Mouse (Mus musculus): Measurements from ENCODE around the gene Gm42674. TPM values are rescaled to one million over a fixed set of nuclear protein-coding genes. Genes with fewer than 3 reads are reported as not detected.
A peak's percentile ranks its signal among the peaks of the same experiment; 100 is the strongest.

Gene Gm42674
- polyA plus RNA-seq, 1 experiment from 2014 or later: not detected

DNA sequence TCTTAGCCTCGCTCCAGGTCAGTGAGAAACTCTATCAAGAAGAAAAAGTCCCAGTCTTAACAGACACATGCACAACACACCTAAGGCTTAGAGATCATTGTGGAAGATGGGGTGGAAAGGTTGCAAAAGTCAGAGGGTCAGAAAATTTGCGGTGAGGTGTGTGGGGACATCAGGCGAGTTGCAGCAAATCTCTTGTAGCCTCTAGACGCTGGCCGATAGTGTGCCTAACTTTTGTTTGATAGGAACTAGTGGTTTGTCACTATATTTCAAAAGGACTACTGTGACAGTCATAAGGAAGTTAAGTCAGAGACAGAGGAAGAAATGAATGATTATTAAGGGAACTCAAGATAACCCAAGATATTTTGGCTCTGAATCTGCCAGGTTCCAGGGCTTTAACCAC, 25.7 kb downstream of the Gm42674 start:
- H3K4me1 ChIP-seq: peaks cover 15% of the 10 kb centered on the region
- peak overlapping the region; percentile 87 for H3K27ac ChIP-seq
- no peaks in the 10 kb centered on the region for H3K9me3 ChIP-seq
- H3K36me3 ChIP-seq: no peaks in the 10 kb centered on the region
- no peak overlapping the region for H3K4me3 ChIP-seq (replicated peaks)
- H3K27me3 ChIP-seq (replicated peaks): no peaks in the 10 kb centered on the region
- no peak for ATAC-seq (ENCODE audit: insufficient read depth, low FRiP score, low read depth)
- H3K9ac ChIP-seq: no peak overlapping the region
- H3K4me2 ChIP-seq: no peak overlapping the region
- 86% methylated on average over 5 of the region's 5 CpGs for WGBS

DNA sequence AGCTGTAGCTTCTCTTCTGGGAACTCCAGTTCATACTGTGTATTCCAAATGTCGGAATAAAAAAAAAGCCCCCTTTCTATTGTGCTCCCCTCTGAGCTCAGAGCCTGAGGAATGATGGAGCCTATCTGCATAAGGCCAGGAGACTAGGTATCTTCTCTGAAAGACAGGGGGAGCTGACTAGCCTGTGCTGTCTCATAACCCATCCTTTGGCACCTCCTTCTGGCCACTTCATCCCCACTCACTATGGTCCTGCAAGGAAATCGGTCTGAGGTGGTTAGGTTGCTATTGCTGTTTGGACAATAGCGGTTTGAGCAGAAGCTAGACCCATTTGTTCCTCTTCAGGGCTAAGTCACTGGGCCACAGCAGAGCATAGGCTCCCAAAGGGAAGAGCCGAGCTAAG, 26.1 kb downstream of the Gm42674 start:
- peaks cover 15% of the 10 kb centered on the region for H3K4me1 ChIP-seq
- H3K4me2 ChIP-seq: no peak overlapping the region
- peak; percentile 41; the same call in 1 of the 2 replicates for ATAC-seq (ENCODE audit: insufficient read depth, low FRiP score, low read depth)
- no peaks in the 10 kb centered on the region for H3K9me3 ChIP-seq
- WGBS: 57% methylated on average over 4 of the region's 4 CpGs
- peak overlapping the region; percentile 87; the same call in 1 of the 2 replicates for H3K27ac ChIP-seq
- H3K27me3 ChIP-seq (replicated peaks): no peaks in the 10 kb centered on the region
- no peak overlapping the region for H3K9ac ChIP-seq
- H3K36me3 ChIP-seq: no peaks in the 10 kb centered on the region
- no peak overlapping the region for H3K4me3 ChIP-seq (replicated peaks)

DNA sequence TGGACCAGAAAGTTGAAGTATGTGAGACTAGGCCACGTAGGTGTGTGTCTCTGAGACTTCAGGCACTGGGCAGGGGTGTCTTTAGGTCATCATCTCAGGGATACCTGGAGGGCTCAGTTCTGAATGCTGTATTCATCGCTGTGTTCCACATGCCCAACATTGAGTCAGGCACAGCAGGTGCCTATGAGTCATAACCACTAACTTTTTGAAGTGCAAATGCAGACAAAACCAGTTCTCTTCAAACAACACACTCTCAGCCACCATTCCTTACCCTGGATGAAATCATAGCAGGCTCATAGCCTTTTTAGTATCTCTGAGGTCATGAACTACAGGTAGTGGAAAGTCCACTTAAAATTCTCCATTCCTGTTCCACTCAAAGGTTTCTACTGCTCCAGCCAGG, 27.6 kb downstream of the Gm42674 start:
- ATAC-seq (ENCODE audit: insufficient read depth, low FRiP score, low read depth): 0 out of 2 replicates have a peak, but pooled peaks have one; percentile 27
- H3K27me3 ChIP-seq (replicated peaks): no peaks in the 10 kb centered on the region
- H3K4me3 ChIP-seq (replicated peaks): no peak overlapping the region
- no peaks in the 10 kb centered on the region; the same call in 1 of the 2 replicates for H3K4me1 ChIP-seq
- H3K36me3 ChIP-seq: no peaks in the 10 kb centered on the region
- no peak overlapping the region for H3K27ac ChIP-seq
- WGBS: 67% methylated on average over 2 of the region's 2 CpGs
- H3K4me2 ChIP-seq: no peak overlapping the region
- H3K9me3 ChIP-seq: no peaks in the 10 kb centered on the region
- H3K9ac ChIP-seq: no peak overlapping the region

DNA sequence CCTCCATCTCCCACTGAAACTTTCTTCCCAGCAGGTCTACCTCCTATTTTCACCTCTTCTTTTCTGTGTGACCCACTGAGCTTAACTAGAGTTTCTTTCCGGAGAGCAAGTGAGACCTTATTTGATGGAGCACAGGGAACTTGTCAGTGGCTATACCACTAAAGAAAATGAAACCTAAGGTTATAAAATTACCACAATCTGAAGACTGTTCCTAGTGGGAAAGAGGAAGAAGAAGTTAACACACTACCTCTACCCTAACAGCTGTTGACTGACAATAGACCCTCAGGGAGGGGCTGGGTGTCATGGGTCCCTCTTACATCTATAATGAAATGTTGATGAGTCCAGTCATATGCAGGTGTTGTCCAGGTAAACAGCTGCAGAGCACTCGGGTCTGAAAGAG, 30.3 kb downstream of the Gm42674 start:
- no peak overlapping the region for H3K4me3 ChIP-seq (replicated peaks)
- no peaks in the 10 kb centered on the region for H3K9me3 ChIP-seq

DNA sequence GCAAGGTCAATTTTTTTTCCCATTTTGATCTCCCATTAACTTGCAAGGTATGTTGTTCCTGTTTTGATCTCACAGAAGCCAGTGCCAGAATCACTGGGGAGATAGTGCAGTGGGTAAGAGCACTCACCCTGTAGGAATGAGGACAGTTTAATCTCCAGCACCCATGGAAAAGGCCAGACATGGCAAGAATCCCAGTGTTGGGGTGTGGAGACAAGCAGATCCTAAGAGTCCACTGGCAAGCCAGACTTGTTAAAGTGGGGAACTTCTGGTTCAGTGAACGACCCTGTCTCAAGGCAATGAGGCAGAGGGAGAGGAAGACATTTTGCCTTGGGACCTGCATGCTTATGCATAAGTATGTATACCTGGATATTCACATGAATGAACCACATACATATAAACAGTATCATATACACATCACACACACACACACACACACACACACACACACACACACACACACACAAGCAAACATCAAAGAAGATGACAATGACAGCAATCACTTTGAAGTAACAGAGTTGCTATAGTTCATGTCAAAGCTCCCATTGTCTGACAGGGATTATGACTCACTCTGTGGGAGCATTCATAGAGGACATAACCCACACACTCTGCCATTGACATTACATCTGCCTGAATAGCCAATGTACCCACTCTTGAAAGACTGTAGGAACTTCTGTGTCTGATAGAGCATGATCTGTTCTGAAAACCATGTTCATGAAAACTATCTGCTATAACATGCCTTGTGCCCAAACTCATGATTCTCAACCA, 37.0 kb downstream of the Gm42674 start:
- Histone ChIP-seq H3K9me3 (no peaks in the 10 kb centered on the region), H3K27me3 (replicated peaks) (no peaks in the 10 kb centered on the region), H3K9ac (no peak overlapping the region), H3K27ac (no peak overlapping the region; the same call in 1 of the 2 replicates), H3K4me2 (no peak overlapping the region), H3K36me3 (no peaks in the 10 kb centered on the region), H3K4me3 (replicated peaks) (no peak overlapping the region), H3K4me1 (no peaks in the 10 kb centered on the region)
- WGBS: 73% methylated on average over 1 of the region's 1 CpGs
- ATAC-seq (ENCODE audit: insufficient read depth, low FRiP score, low read depth): no peak

More for the DNA sequence above, 30.3 kb downstream of the Gm42674 start:
- Histone ChIP-seq H3K4me1 (no peaks in the 10 kb centered on the region), H3K27me3 (replicated peaks) (no peaks in the 10 kb centered on the region), H3K36me3 (no peaks in the 10 kb centered on the region), H3K27ac (no peak overlapping the region), H3K4me2 (no peak overlapping the region), H3K9ac (no peak overlapping the region)
- ATAC-seq (ENCODE audit: insufficient read depth, low FRiP score, low read depth): no peak
- 66% methylated on average over 2 of the region's 2 CpGs for WGBS

DNA sequence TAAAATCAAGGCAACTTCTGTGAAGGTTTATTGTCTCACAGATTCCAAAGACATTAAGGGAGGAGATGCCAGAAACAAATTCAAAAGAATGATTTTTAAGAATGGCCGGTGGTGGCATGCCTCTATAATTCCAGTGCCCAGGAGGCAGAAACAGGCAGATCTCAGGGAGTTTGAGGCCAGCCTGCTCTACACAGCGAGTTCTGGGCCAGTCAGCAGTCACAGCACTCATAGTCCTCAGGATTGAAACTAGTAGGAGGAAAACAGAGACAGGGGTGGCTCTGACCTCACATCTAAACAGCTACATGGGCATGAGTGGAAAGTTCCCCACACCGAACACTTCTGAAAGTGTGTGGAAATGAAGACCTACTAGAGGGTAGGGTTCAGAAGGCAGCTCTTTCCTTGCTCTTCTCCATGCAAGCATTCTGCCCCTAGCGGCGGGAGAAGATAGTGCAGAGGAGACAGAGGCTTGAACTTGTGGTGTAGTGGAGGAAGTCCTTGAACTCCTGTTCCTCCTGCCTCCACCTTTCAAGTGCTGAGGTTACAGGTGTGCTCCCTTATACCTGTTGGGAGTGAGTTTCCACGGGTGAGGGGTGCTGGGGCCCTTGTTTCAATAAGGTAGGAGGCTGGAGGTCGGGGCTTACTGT, 37.9 kb downstream of the Gm42674 start:
- no peaks in the 10 kb centered on the region for H3K27me3 ChIP-seq (replicated peaks)
- H3K4me2 ChIP-seq: no peak overlapping the region
- H3K9ac ChIP-seq: no peak overlapping the region
- H3K27ac ChIP-seq: no peak overlapping the region
- no peak for ATAC-seq (ENCODE audit: insufficient read depth, low FRiP score, low read depth)
- 47% methylated on average over 7 of the region's 7 CpGs for WGBS
- no peaks in the 10 kb centered on the region for H3K9me3 ChIP-seq
- H3K4me1 ChIP-seq: no peaks in the 10 kb centered on the region
- H3K36me3 ChIP-seq: no peaks in the 10 kb centered on the region
- no peak overlapping the region for H3K4me3 ChIP-seq (replicated peaks)

DNA sequence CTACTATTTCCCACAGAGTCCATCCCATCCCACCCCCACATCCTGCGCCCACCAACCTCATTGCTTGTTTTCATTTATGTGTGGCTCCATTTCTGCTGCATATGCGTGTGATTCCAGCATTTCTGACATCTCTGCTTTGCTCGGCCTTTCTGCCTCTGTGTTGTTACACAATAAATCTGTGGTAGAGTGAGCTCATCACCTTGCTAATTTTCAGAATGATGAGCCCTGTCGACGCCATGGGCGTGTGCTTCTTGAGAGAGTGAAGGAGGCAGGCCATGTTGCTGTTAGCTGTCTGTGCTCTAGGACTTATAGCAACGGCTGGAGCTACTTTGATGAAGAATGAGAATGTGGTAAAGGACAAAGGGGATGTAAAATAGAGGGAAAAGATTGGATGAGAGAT, 39.3 kb downstream of the Gm42674 start:
- no peak overlapping the region for H3K27ac ChIP-seq
- no peak overlapping the region for H3K9ac ChIP-seq
- H3K36me3 ChIP-seq: no peaks in the 10 kb centered on the region
- no peaks in the 10 kb centered on the region for H3K4me1 ChIP-seq
- no peak for ATAC-seq (ENCODE audit: insufficient read depth, low FRiP score, low read depth)
- no peak overlapping the region for H3K4me3 ChIP-seq (replicated peaks)
- H3K27me3 ChIP-seq (replicated peaks): no peaks in the 10 kb centered on the region
- H3K9me3 ChIP-seq: no peaks in the 10 kb centered on the region
- WGBS: 80% methylated on average over 7 of the region's 7 CpGs
- no peak overlapping the region for H3K4me2 ChIP-seq

DNA sequence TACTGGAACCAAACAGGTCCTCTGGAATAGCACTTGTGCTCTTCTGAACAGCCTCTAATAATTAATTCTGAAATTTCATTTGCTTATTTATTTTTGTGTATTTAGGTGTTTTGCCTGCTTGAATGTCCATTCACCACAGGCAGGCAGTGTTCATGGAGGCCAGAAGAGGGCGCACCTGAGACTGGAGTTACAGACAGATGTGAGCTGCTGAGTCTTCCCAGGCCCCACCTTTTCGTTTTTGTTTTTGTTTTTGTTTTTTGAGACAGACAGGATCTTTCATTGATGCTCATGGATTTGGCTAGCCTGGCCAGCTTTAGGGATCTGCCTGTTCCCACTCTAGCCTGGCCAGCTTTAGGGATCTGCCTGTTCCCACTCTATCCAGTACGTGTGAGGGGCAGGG, 42.5 kb downstream of the Gm42674 start:
- Histone ChIP-seq H3K27me3 (replicated peaks) (no peaks in the 10 kb centered on the region), H3K9me3 (no peaks in the 10 kb centered on the region), H3K4me2 (no peak overlapping the region), H3K9ac (no peak overlapping the region), H3K4me3 (replicated peaks) (no peak overlapping the region), H3K27ac (no peak overlapping the region), H3K36me3 (no peaks in the 10 kb centered on the region), H3K4me1 (no peaks in the 10 kb centered on the region)
- WGBS: 56% methylated on average over 3 of the region's 3 CpGs
- no peak for ATAC-seq (ENCODE audit: insufficient read depth, low FRiP score, low read depth)

DNA sequence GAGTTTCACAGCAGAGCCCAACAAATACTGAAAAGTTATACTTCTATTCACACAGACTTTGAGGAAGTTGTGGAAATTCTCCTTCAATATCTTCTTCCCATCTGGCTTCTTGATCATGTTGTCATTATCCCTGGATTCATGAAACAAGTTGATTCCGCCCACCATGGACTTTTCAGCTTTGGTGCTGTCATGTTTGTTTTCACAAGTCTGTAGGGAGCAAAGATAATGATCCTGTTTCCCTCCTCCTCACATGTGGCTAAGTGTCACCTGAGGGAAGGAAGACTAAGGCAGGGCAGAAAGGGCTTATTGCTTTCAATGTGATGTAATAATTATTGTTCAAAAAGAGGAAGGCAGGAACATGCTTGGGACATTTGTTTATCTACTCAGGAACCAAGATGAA, 45.6 kb downstream of the Gm42674 start:
- no peaks in the 10 kb centered on the region for H3K4me1 ChIP-seq
- H3K4me3 ChIP-seq (replicated peaks): no peak overlapping the region
- no peak for ATAC-seq (ENCODE audit: insufficient read depth, low FRiP score, low read depth)
- H3K27ac ChIP-seq: no peak overlapping the region
- H3K27me3 ChIP-seq (replicated peaks): no peaks in the 10 kb centered on the region
- no peak overlapping the region for H3K9ac ChIP-seq
- WGBS: 83% methylated on average over 1 of the region's 1 CpGs
- H3K9me3 ChIP-seq: no peaks in the 10 kb centered on the region
- H3K4me2 ChIP-seq: no peak overlapping the region
- H3K36me3 ChIP-seq: no peaks in the 10 kb centered on the region

DNA sequence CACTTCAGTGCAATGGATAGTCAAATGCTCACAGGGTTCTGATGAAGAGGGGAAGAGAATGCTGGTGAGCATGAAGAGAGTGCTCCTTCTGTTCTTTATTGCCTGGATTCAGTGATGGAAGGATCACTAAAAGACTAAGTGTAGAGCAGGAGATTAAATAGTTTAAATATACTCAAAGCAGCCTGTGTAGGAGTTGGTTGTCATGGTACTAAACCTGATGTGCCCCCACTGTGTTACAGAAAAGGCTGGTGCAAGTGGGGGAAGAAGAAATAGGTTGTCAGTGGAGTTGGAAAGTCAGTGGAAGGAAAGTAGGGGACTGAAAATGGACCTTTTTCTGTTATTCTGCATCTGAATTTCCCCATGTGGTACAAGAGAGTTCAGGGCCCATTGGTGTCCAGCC, 47.3 kb downstream of the Gm42674 start:
- Histone ChIP-seq H3K27me3 (replicated peaks) (no peaks in the 10 kb centered on the region), H3K4me2 (no peak overlapping the region), H3K27ac (no peak overlapping the region)

DNA sequence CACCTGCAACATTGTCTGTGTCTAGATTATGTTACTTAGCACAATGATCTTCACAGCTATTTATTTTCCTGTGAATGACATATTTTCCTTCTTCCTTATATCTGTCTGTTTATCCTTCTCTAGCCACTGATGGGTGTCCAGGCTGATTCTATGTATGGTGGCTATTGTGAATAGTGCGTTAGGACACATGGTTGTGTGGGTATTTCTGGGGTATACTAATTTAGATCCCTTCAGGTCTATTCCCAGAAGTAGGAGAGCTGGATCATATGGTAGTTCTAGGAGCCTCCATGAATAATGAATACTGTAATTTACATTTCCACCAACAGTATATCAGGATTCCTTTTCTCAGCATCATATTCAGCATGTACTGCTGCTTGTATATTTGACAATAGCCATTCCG, 48.1 kb downstream of the Gm42674 start:
- ATAC-seq (ENCODE audit: insufficient read depth, low FRiP score, low read depth): no peak
- H3K36me3 ChIP-seq: no peaks in the 10 kb centered on the region

More for the DNA sequence above, 47.3 kb downstream of the Gm42674 start:
- H3K9me3 ChIP-seq: no peaks in the 10 kb centered on the region
- H3K9ac ChIP-seq: no peak overlapping the region
- no peaks in the 10 kb centered on the region for H3K4me1 ChIP-seq
- no peaks in the 10 kb centered on the region for H3K36me3 ChIP-seq
- no peak for ATAC-seq (ENCODE audit: insufficient read depth, low FRiP score, low read depth)
- no peak overlapping the region for H3K4me3 ChIP-seq (replicated peaks)

DNA sequence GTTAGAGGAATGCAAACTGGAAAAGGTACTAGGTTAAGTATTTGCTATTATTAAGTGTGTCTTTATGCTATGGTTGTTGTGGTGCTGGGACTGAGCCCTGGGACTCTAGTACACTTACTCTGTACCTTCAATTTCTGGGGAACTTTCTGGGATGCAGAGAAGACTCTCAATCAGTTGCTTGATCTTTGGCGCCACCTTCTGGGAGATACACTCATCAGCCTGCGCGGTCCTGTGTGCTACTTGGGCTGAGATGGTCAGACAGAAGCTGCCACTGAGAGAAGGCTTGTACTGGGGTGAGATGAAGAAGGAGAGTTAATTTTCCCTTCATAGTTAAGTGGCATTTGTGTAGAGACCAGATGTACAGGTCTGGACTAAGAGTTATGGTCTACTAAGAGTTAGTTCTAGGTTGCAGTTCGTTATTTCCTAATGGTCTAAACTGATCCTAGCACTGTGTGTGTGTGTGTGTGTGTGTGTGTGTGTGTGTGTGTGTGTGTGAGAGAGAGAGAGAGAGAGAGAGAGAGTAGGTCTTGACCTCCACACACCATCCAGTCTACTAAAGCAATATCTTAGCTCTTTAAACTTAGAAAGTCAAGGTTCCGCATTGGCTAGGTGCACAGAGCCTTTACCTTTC, 51.3 kb downstream of the Gm42674 start:
- Histone ChIP-seq H3K4me1 (no peaks in the 10 kb centered on the region), H3K9ac (no peak overlapping the region), H3K4me2 (no peak overlapping the region), H3K27me3 (replicated peaks) (no peaks in the 10 kb centered on the region), H3K4me3 (replicated peaks) (no peak overlapping the region), H3K27ac (no peak overlapping the region), H3K9me3 (no peaks in the 10 kb centered on the region), H3K36me3 (no peaks in the 10 kb centered on the region)
- WGBS: 34% methylated on average over 5 of the region's 5 CpGs
- ATAC-seq (ENCODE audit: insufficient read depth, low FRiP score, low read depth): no peak; the same call in 1 of the 2 replicates

More for the DNA sequence above, 48.1 kb downstream of the Gm42674 start:
- Histone ChIP-seq H3K4me1 (no peaks in the 10 kb centered on the region), H3K27me3 (replicated peaks) (no peaks in the 10 kb centered on the region), H3K9me3 (no peaks in the 10 kb centered on the region), H3K4me3 (replicated peaks) (no peak overlapping the region), H3K9ac (no peak overlapping the region), H3K27ac (no peak overlapping the region), H3K4me2 (no peak overlapping the region)
- WGBS: 89% methylated on average over 2 of the region's 2 CpGs
